ENCODE assay signal across 8 mouse cellular contexts in the genomic region with DNA sequence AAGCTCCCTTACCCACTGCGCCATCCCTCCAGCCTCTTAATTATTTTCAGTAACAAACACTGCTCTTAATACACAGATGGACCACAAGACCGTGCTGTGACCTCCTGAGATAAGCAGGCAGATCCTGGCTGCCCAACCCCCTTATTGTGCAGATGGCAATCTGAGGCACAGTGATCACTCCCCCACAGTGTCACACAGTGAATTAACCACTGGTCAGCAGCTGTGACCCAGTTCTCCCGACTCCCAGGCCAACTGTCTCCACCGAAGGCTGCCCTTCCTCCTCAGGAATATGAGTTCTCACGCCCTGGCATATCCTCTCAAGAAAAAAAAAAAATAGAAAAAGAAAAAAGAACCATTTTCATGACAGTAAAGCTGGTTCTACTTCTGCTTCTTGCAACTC. TPM values are rescaled to one million over a fixed set of nuclear protein-coding genes. Genes with fewer than 3 reads are reported as not detected.
DNase-seq lines count a peak whose midpoint lies in the region; ATAC-seq and TF ChIP-seq lines count a peak whose summit lies in the region.

No protein-coding gene starts in this region.

- H3K36me3 ChIP-seq in lung, embryonic 15.5 days: no peaks in the 10 kb centered on the region
- no peaks in the 10 kb centered on the region for H3K36me3 ChIP-seq in hindbrain, embryonic 16.5 days (ENCODE audit: control insufficient read depth, insufficient read depth, low read length)

- DNase-seq in lung, adult 2 months: no peak
- DNase-seq in lung, postnatal 4 days: peak; percentile 30 to 64
- DNase-seq in T-cell, adult 2 months (ENCODE audit: low spot score): no peak
- no peak for DNase-seq in left cerebral cortex, postnatal 36 days (ENCODE audit: low spot score in 2 of 2)

- no peak overlapping the region for H3K4me2 ChIP-seq in lung, embryonic 15.5 days
- no peak overlapping the region for H3K4me2 ChIP-seq in hindbrain, embryonic 16.5 days (ENCODE audit: low read length)

- 0 out of 2 replicates have a peak, but pooled peaks have one; percentile 21 for ATAC-seq in lung, embryonic 15.5 days (ENCODE audit: borderline replicate concordance, extremely low read depth, low FRiP score, low TSS enrichment)
- peak; percentile 64 for ATAC-seq in common myeloid progenitor, adult 5-6 weeks (replicated peaks; ENCODE audit: low read depth, poor library complexity, severe bottlenecking)
- peak; percentile 58; the same call in 1 of the 2 replicates for ATAC-seq in hindbrain, embryonic 16.5 days
- no peak for ATAC-seq in granulocyte monocyte progenitor cell, adult 5-6 weeks (replicated peaks; ENCODE audit: poor library complexity, severe bottlenecking)

- 43% methylated on average over 5 of the region's 5 CpGs for WGBS in lung, embryonic 15.5 days
- 32% methylated on average over 5 of the region's 5 CpGs for WGBS in lung, adult 2 months
- 39% methylated on average over 5 of the region's 5 CpGs for WGBS in hindbrain, embryonic 16.5 days

- H3K4me1 ChIP-seq in lung, embryonic 15.5 days: peaks cover 59% of the 10 kb centered on the region
- H3K4me1 ChIP-seq in lung, adult 2 months (ENCODE audit: control insufficient read depth, insufficient read depth, low read length): peaks cover 15% of the 10 kb centered on the region
- H3K4me1 ChIP-seq in hindbrain, embryonic 16.5 days (ENCODE audit: control insufficient read depth, insufficient read depth, low read depth, low read length): no peaks in the 10 kb centered on the region; the same call in 1 of the 2 replicates

- no peaks in the 10 kb centered on the region for H3K27me3 ChIP-seq in lung, embryonic 15.5 days
- no peaks in the 10 kb centered on the region for H3K27me3 ChIP-seq in hindbrain, embryonic 16.5 days (replicated peaks; ENCODE audit: control insufficient read depth, insufficient read depth, low read length)

- intact Hi-C loops in left cerebral cortex, postnatal 36 days (cut with DNase I): no loop called here

- no peak for TF ChIP-seq POLR2A in lung, adult 2 months (IDR thresholded peaks at IDR 0.05; ENCODE audit: borderline replicate concordance, extremely low read depth, low read depth, low read length)

- no peak for TF ChIP-seq CTCF in lung, adult 2 months (IDR thresholded peaks at IDR 0.05; ENCODE audit: insufficient read depth, low read length)

- H3K27ac ChIP-seq in lung, embryonic 15.5 days: peak overlapping the region; percentile 74
- H3K27ac ChIP-seq in hindbrain, embryonic 16.5 days (ENCODE audit: low read depth, low read length): peak overlapping the region; percentile 55; the same call in 1 of the 2 replicates

- no peak overlapping the region for H3K4me3 ChIP-seq in lung, embryonic 15.5 days
- no peak overlapping the region for H3K4me3 ChIP-seq in lung, adult 2 months (replicated peaks; ENCODE audit: extremely low read depth, low read depth, low read length)
- H3K4me3 ChIP-seq in hindbrain, embryonic 16.5 days (ENCODE audit: low read length): no peak overlapping the region

- no peak overlapping the region for H3K9ac ChIP-seq in lung, embryonic 15.5 days
- H3K9ac ChIP-seq in hindbrain, embryonic 16.5 days (ENCODE audit: low read depth, low read length): no peak overlapping the region

- no peaks in the 10 kb centered on the region for H3K9me3 ChIP-seq in lung, embryonic 15.5 days
- no peaks in the 10 kb centered on the region for H3K9me3 ChIP-seq in hindbrain, embryonic 16.5 days (ENCODE audit: control insufficient read depth, low read length)

RNA-seq across cellular contexts. Expression of a gene that starts 14.5 kb away (rescaled TPM):
- polyA plus RNA-seq in lung, embryonic 15.5 days (2015; fragmentation: Nextera tagmentation; extraction: Ambion mirVana): 66.5 and 84.5 TPM in 2 replicates
- 134 and 177 TPM in 2 replicates for polyA plus RNA-seq in lung, adult 2 months (2012; rRNA removed)
- total RNA-seq in common myeloid progenitor, adult 5-6 weeks (2017): 0.32 and 3.6 TPM in 2 replicates
- 22.9 and 24.3 TPM in 2 replicates for polyA plus RNA-seq in hindbrain, embryonic 16.5 days (2015; fragmentation: Nextera tagmentation; extraction: Ambion mirVana)
- total RNA-seq in left cerebral cortex, postnatal 36 days (2021): 10 to 100 TPM; 11.6 to 14.2 TPM
- not detected in 2 replicates for total RNA-seq in granulocyte monocyte progenitor cell, adult 5-6 weeks (2014; fragmentation: Nextera tagmentation)
- total RNA-seq in granulocyte monocyte progenitor cell, adult 5-6 weeks (2017): 0.13 TPM in 1 of 2 replicates, not detected in the other

RNA-seq across cellular contexts. Expression of a gene that starts 35.6 kb away (rescaled TPM):
- 0.56 and 0.72 TPM in 2 replicates for polyA plus RNA-seq in lung, embryonic 15.5 days (2015; fragmentation: Nextera tagmentation; extraction: Ambion mirVana)
- 0.76 and 0.96 TPM in 2 replicates for polyA plus RNA-seq in lung, adult 2 months (2012; rRNA removed)
- not detected in 2 replicates for total RNA-seq in common myeloid progenitor, adult 5-6 weeks (2017)
- not detected in 2 replicates for polyA plus RNA-seq in hindbrain, embryonic 16.5 days (2015; fragmentation: Nextera tagmentation; extraction: Ambion mirVana)
- under 1 TPM; 0.32 to 0.34 TPM for total RNA-seq in left cerebral cortex, postnatal 36 days (2021)
- not detected in 2 replicates for total RNA-seq in granulocyte monocyte progenitor cell, adult 5-6 weeks (2014; fragmentation: Nextera tagmentation)
- total RNA-seq in granulocyte monocyte progenitor cell, adult 5-6 weeks (2017): 0.22 TPM in 1 of 2 replicates, not detected in the other

Comparison
In these comparisons a context has a peak if more than half of its experiments do, and no peak if none do; other contexts are left out.
1. DNase-seq: peak in lung, postnatal 4 days (2 of 2); none in lung, adult 2 months (single experiment), T-cell, adult 2 months (single experiment) and left cerebral cortex, postnatal 36 days (0 of 2).